Mouse (Mus musculus): ENCODE measurements around the gene Fscn2.

The Fscn2 gene

GRCm38 (mm10) chr11:120361295-120361694, at the start of gene Fscn2:
Gene Fscn2 (plus strand): TSS chr11:120361534.
- DNase-seq: no peak

GRCm38 (mm10) chr11:120311561-120311960, 49.8 kb upstream of the Fscn2 start:
- no peak for DNase-seq

GRCm38 (mm10) chr11:120312069-120312468, 49.3 kb upstream of the Fscn2 start:
- no peak for DNase-seq

GRCm38 (mm10) chr11:120313906-120314685, 47.2 kb upstream of the Fscn2 start:
- no peak for DNase-seq

- no peak for DNase-seq
Observed at GRCm38 (mm10) chr11:120314721-120315415, 46.5 kb upstream of the Fscn2 start.

GRCm38 (mm10) chr11:120315416-120315761, 45.9 kb upstream of the Fscn2 start:
- DNase-seq: no peak

- peak; percentile 92 to 97 for DNase-seq
Observed at GRCm38 (mm10) chr11:120315832-120316689, 45.3 kb upstream of the Fscn2 start.

- peak in 1 of 2 experiments; percentile 59 for DNase-seq
Observed at GRCm38 (mm10) chr11:120316690-120317254, 44.6 kb upstream of the Fscn2 start.

- DNase-seq: no peak
Observed at GRCm38 (mm10) chr11:120317456-120317855, 43.9 kb upstream of the Fscn2 start.

GRCm38 (mm10) chr11:120319310-120319709, 42.0 kb upstream of the Fscn2 start:
- no peak for DNase-seq

GRCm38 (mm10) chr11:120320156-120320555, 41.2 kb upstream of the Fscn2 start:
- DNase-seq: no peak

- DNase-seq: no peak
Observed at GRCm38 (mm10) chr11:120335431-120336021, 25.8 kb upstream of the Fscn2 start.

- DNase-seq: no peak
Observed at GRCm38 (mm10) chr11:120337447-120337846, 23.9 kb upstream of the Fscn2 start.

- no peak for DNase-seq
Observed at GRCm38 (mm10) chr11:120338786-120339185, 22.5 kb upstream of the Fscn2 start.

GRCm38 (mm10) chr11:120339978-120340513, 21.3 kb upstream of the Fscn2 start:
- DNase-seq: peak; percentile 75 to 91

- DNase-seq: no peak
Observed at GRCm38 (mm10) chr11:120341661-120342060, 19.7 kb upstream of the Fscn2 start.

- DNase-seq: no peak
Observed at GRCm38 (mm10) chr11:120342656-120343160, 18.6 kb upstream of the Fscn2 start.

- DNase-seq: no peak
Observed at GRCm38 (mm10) chr11:120343519-120344309, 17.6 kb upstream of the Fscn2 start.

GRCm38 (mm10) chr11:120344310-120344920, 16.9 kb upstream of the Fscn2 start:
- no peak for DNase-seq

- no peak for DNase-seq
Observed at GRCm38 (mm10) chr11:120345067-120345681, 16.2 kb upstream of the Fscn2 start.

All from kidney, postnatal 36 days (tissue).